Mouse (Mus musculus) intestine, postnatal 0 days (tissue): ENCODE data around the gene Ugt1a8. TPM values are rescaled to one million over a fixed set of nuclear protein-coding genes. Genes with fewer than 3 reads are reported as not detected.
"Not testable (repeated sequence)": the region's sequence is repeated elsewhere in the genome, so short reads cannot be mapped to it uniquely, and the experiment has no call there.

Experiments
- ATAC-seq: fragments of 200-750 bp; cut with Nextera tagmentation; 2 replicates; pipeline ENCODE4 v1.8.0; 2017; ENCODE audit warnings: mild to moderate bottlenecking, moderate TSS enrichment, moderate library complexity
- H3K27ac ChIP-seq: fragments of 300-500 bp; sonication (generic); 2 replicates; pipeline ENCODE4 v1.5.1; 2014; ENCODE audit warnings: mild to moderate bottlenecking, low read depth, low read length, moderate library complexity
- H3K27me3 ChIP-seq: fragments of 300-500 bp; sonication (generic); replicated peaks from 2 replicates; pipeline ENCODE4 v1.6.1; 2014; ENCODE audit warnings: low read length, mixed read lengths; ENCODE audit not compliant: control insufficient read depth, insufficient read depth
- H3K36me3 ChIP-seq: fragments of 300-500 bp; sonication (generic); 2 replicates; pipeline ENCODE4 v1.6.1; 2014; ENCODE audit warnings: mild to moderate bottlenecking, moderate library complexity; ENCODE audit not compliant: control insufficient read depth, insufficient read depth
- H3K4me1 ChIP-seq: fragments of 300-500 bp; sonication (generic); replicated peaks from 2 replicates; pipeline ENCODE4 v1.6.1; 2014; ENCODE audit warnings: antibody characterized with exemption, low read length, mixed read lengths; ENCODE audit not compliant: control insufficient read depth, insufficient read depth
- H3K4me2 ChIP-seq: fragments of 300-500 bp; sonication (generic); replicated peaks from 2 replicates; pipeline ENCODE4 v1.6.1; 2014; ENCODE audit warnings: low read depth, mild to moderate bottlenecking, moderate library complexity
- H3K4me3 ChIP-seq: fragments of 300-500 bp; sonication (generic); 2 replicates; pipeline ENCODE4 v1.5.1; 2014; ENCODE audit warnings: low read depth, low read length
- H3K9ac ChIP-seq: fragments of 300-500 bp; sonication (generic); 2 replicates; pipeline ENCODE4 v1.6.1; 2014; ENCODE audit warnings: mild to moderate bottlenecking, low read depth, low read length
- H3K9me3 ChIP-seq: fragments of 300-500 bp; sonication (generic); 2 replicates; pipeline ENCODE4 v1.6.1; 2016; ENCODE audit warnings: mixed run types; ENCODE audit not compliant: control insufficient read depth
- CTCF ChIP-seq: sonication (generic); IDR thresholded peaks from 2 replicates; pipeline ENCODE4 v1.5.1; 2016; ENCODE audit warnings: low read depth, mild to moderate bottlenecking, control low read depth, antibody characterized with exemption, moderate library complexity
- WGBS: fragments of 180-500 bp; shearing (Covaris S2); extraction: QIAGEN DNeasy Blood & Tissue Kit; methylation state at CpG from one replicate; pipeline ENCODE4 v1.1.7; 2014; 5-methylcytosine and 5-hydroxymethylcytosine counted together
- polyA plus RNA-seq: library from polyadenylated mRNA; unstranded; fragments of >200 nt; fragmentation: Nextera tagmentation; extraction: Ambion mirVana; gene quantifications from 2 replicates; pipeline ENCODE4 v1.2.1, GENCODE M21; 2015

The Ugt1a8 gene
- polyA plus RNA-seq = 0.05 and 0.08 TPM in 2 replicates

DNA sequence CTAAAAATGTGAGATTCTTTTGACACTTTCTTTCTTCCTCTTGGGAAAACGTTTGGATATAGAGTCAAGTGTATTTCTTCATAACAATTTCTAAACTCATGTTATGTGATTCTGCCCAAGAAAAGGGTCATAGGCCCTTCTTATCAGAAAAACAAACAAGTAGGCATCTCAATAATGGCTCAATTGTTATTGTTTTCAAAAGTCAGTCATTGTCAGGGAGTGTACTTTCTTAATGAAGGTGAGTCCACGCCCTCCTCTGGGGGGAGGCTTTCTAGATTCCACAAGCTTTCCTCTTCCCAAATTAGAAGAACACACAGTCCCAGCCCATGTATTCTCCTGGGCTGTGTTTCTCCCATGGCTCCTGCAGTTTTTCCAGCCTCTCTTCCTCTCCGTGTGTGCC, at the start of gene Ugt1a8:
Ugt1a8 (plus strand) TSS at position 301 of the 400 bp plus-strand sequence.
- no peaks in the 10 kb centered on the region for H3K27me3 ChIP-seq
- TF ChIP-seq CTCF = no peak
- H3K36me3 ChIP-seq = no peaks in the 10 kb centered on the region
- H3K27ac ChIP-seq = peak within 1 kb of the TSS; percentile 35; the same call in 1 of the 2 replicates
- no peak within 1 kb of the TSS for H3K9ac ChIP-seq
- no peak within 1 kb of the TSS for H3K4me2 ChIP-seq
- 0 out of 2 replicates have a peak, but pooled peaks cover 7% of the 10 kb centered on the region for H3K4me1 ChIP-seq
- H3K9me3 ChIP-seq = no peaks in the 10 kb centered on the region
- no peak within 1 kb of the TSS for H3K4me3 ChIP-seq
- no peak for ATAC-seq
- WGBS = 45% methylated on average over 3 of the region's 3 CpGs

DNA sequence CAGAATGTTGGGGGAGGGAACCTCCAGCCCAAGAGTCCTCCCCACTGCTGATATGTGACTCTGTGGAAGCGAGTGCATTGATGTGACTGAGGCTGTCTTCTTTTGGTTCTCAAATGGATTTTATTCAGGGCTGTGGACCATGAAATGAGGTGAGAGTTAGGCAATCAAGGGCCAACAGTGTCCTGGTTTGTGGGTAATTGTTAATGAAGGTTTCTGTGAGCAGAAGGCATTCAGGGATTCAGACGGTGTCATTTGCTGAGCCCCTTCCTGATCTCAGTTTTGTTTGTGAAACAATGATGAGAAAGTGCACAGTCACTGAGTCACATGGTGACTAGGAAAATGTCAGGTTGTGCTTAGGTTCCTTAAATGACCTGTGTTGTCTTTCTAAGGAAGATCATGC, 44.6 kb upstream of the Ugt1a8 start:
- H3K9ac ChIP-seq, H3K9me3 ChIP-seq, H3K27ac ChIP-seq, H3K27me3 ChIP-seq, H3K4me3 ChIP-seq, H3K4me2 ChIP-seq, H3K4me1 ChIP-seq, ATAC-seq, H3K36me3 ChIP-seq: not testable (repeated sequence)
- 100% methylated on average over 1 of the region's 2 CpGs for WGBS

DNA sequence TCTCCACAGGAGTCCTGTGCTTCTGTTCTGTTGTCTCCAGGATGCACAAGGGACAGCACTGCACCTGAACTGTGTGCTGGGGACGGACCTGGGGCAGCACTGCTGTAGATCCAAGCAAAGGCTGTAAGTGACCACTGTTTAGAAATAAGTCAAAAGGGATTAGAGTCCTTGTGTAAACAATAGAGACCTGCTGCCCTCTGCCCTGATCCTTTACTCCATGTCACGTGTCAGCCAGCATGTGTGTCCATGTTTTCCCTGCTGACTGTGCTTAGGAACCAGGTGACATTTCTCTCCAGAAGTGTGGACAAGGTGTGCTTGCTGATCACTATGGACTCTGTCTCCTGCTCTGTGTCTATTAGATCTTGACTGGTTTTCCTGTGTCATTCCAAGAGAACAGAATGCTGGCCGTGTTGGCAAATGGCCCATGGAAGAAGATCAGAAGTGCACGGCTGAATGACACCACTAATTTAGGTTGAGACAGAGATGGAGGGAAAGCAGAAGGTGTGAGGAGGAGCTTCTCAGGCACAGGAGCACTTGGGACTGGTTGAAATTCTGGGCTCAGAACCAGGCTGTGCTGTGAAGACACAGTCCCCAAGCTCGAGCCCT, 42.7 kb upstream of the Ugt1a8 start:
- H3K9me3 ChIP-seq, H3K27ac ChIP-seq, H3K4me3 ChIP-seq, H3K9ac ChIP-seq, H3K36me3 ChIP-seq, H3K4me2 ChIP-seq, H3K27me3 ChIP-seq, H3K4me1 ChIP-seq: not testable (repeated sequence)
- peak; percentile 70 for ATAC-seq
- 54% methylated on average over 3 of the region's 5 CpGs for WGBS

DNA sequence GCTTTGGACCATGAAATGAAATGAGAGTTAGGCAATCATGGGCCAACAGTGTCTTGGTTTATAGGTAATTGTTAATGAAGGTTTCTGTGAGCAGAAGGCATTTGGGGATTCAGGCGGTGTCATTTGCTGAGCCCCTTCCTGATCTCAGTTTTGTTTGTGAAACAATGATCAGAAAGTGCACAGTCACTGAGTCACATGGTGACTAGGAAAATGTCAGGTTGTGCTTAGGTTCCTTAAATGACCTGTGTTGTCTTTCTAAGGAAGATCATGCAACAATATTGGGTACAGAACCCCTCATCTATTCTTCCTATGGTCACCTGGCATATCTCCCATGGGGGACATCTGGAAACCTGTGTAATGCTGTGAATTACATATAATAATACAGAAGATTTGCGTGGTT, 40.2 kb upstream of the Ugt1a8 start:
- not testable (repeated sequence) for H3K27ac ChIP-seq, H3K4me3 ChIP-seq, ATAC-seq, H3K4me1 ChIP-seq, H3K27me3 ChIP-seq, H3K4me2 ChIP-seq, H3K9me3 ChIP-seq, H3K9ac ChIP-seq, H3K36me3 ChIP-seq
- WGBS = 92% methylated on average over 2 of the region's 2 CpGs

DNA sequence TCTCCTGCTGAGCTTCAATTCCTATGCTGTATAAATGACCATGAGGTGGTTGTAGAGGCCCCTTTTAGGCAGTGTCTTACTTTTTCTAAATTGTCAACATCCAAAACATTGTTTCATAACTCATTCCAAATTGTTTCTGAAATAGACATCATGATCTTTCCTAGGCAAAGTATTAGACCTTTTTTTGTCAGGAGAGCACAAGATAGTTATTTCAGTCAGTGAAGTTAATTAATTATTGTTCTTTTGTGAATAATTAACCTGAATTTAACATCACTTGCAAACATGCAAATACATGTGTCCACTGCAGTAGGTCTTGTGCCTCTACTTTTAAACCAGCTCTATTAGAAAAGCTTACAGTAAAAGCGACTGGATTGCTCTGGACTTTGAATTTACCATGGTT, 32.5 kb upstream of the Ugt1a8 start, which contains the start of gene Ugt1a10:
Ugt1a10 (plus strand) TSS at position 301 of the 400 bp plus-strand sequence.
- no peaks in the 10 kb centered on the region for H3K36me3 ChIP-seq
- H3K9ac ChIP-seq = no peak within 1 kb of the TSS
- no peaks in the 10 kb centered on the region for H3K27me3 ChIP-seq
- no peak within 1 kb of the TSS for H3K4me3 ChIP-seq
- no peak for TF ChIP-seq CTCF
- H3K4me2 ChIP-seq = no peak within 1 kb of the TSS
- WGBS = 54% methylated on average over 1 of the region's 1 CpGs
- ATAC-seq = no peak
- no peak within 1 kb of the TSS for H3K27ac ChIP-seq
- no peaks in the 10 kb centered on the region for H3K4me1 ChIP-seq
- no peaks in the 10 kb centered on the region for H3K9me3 ChIP-seq

DNA sequence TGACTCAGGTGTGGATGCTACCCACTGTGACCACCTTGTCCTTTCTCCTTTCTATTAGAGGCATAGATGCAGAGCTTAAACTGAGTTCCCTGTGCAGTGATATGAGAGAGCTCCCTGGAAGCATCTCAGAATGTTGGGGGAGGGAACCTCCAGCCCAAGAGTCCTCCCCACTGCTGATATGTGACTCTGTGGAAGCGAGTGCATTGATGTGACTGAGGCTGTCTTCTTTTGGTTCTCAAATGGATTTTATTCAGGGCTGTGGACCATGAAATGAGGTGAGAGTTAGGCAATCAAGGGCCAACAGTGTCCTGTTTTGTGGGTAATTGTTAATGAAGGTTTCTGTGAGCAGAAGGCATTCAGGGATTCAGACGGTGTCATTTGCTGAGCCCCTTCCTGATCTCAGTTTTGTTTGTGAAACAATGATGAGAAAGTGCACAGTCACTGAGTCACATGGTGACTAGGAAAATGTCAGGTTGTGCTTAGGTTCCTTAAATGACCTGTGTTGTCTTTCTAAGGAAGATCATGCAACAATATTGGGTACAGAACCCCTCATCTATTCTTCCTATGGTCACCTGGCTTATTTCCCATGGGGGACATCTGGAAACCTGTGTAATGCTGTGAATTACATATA, 21.0 kb upstream of the Ugt1a8 start:
- not testable (repeated sequence) for H3K4me2 ChIP-seq, H3K27ac ChIP-seq, H3K4me3 ChIP-seq, H3K9ac ChIP-seq, H3K4me1 ChIP-seq, H3K36me3 ChIP-seq, H3K9me3 ChIP-seq, H3K27me3 ChIP-seq, ATAC-seq
- WGBS = 60% methylated on average over 1 of the region's 2 CpGs
